Mouse (Mus musculus) liver, embryonic 14.5 days (tissue): Measurements from ENCODE around the gene Dntt. TPM values are rescaled to one million over a fixed set of nuclear protein-coding genes. Genes with fewer than 3 reads are reported as not detected.

Source experiments
- ATAC-seq: fragments of 200-750 bp; cut with Nextera tagmentation; 2 replicates; pipeline ENCODE4 v1.8.0; 2017; ENCODE audit warnings: moderate number of reproducible peaks, mild to moderate bottlenecking, moderate library complexity; ENCODE audit not compliant: insufficient read depth
- DNase-seq, 3 experiments: peaks; one replicate each; pipeline ENCODE4 v3.0.0-alpha.2; 2012 to 2013; ENCODE audit warnings: low read depth in 3 of 3, low spot score in 3 of 3
- H3K27ac ChIP-seq: fragments of 300-500 bp; sonication (generic); 2 replicates; pipeline ENCODE4 v1.5.1; 2014; ENCODE audit warnings: moderate library complexity, mild to moderate bottlenecking, control low read depth, inconsistent platforms
- H3K27me3 ChIP-seq: fragments of 300-500 bp; sonication (generic); 2 replicates; pipeline ENCODE4 v1.6.1; 2014; ENCODE audit warnings: mild to moderate bottlenecking, low read length, moderate library complexity; ENCODE audit not compliant: control insufficient read depth, insufficient read depth
- H3K36me3 ChIP-seq: fragments of 300-500 bp; sonication (generic); replicated peaks from 2 replicates; pipeline ENCODE4 v1.6.1; 2014; ENCODE audit warnings: low read depth; ENCODE audit not compliant: control insufficient read depth, insufficient read depth
- H3K4me1 ChIP-seq, 2 experiments: fragments of 200-500 bp in 1 of 2; fragments of 300-500 bp in 1 of 2; sonication (generic) in 1 of 2; replicated peaks; 2 replicates each; pipeline ENCODE4 v1.6.1; 2012 to 2014; ENCODE audit warnings: antibody characterized with exemption in 1 of 2, inconsistent platforms in 1 of 2, low read length in 1 of 2; ENCODE audit not compliant: control insufficient read depth in 2 of 2, insufficient read depth in 2 of 2
- H3K4me2 ChIP-seq: fragments of 300-500 bp; sonication (generic); 2 replicates; pipeline ENCODE4 v1.6.1; 2014; ENCODE audit warnings: low read depth, mild to moderate bottlenecking, control low read depth, moderate library complexity
- H3K4me3 ChIP-seq, 2 experiments: fragments of 200-500 bp in 1 of 2; fragments of 300-500 bp in 1 of 2; sonication (generic) in 1 of 2; 2 replicates each; pipeline ENCODE4 v1.5.1; 2012 to 2014; ENCODE audit warnings: low read depth in 2 of 2, low read length in 2 of 2, mild to moderate bottlenecking in 2 of 2, control low read depth in 1 of 2, inconsistent platforms in 1 of 2, moderate library complexity in 1 of 2; ENCODE audit not compliant: insufficient read depth in 1 of 2
- H3K9ac ChIP-seq: fragments of 300-500 bp; sonication (generic); replicated peaks from 2 replicates; pipeline ENCODE4 v1.6.1; 2014; ENCODE audit warnings: mild to moderate bottlenecking, control low read depth, moderate library complexity
- H3K9me3 ChIP-seq: fragments of 300-500 bp; sonication (generic); 2 replicates; pipeline ENCODE4 v1.6.1; 2016; ENCODE audit warnings: low read length, mixed read lengths; ENCODE audit not compliant: control insufficient read depth
- CTCF ChIP-seq: IDR thresholded peaks from 2 replicates; pipeline ENCODE4 v1.5.1; 2016; ENCODE audit warnings: antibody characterized with exemption, low read depth, control low read depth
- EP300 ChIP-seq: IDR thresholded peaks from 2 replicates; pipeline ENCODE4 v1.6.1; 2016; ENCODE audit warnings: antibody characterized with exemption, low read depth
- WGBS: fragments of 180-500 bp; shearing (Covaris S2); extraction: QIAGEN DNeasy Blood & Tissue Kit; methylation state at CpG from one replicate; pipeline ENCODE4 v1.1.7; 2014; ENCODE audit not compliant: insufficient replicate concordance; 5-methylcytosine and 5-hydroxymethylcytosine counted together
- polyA plus RNA-seq, 2 experiments: library from polyadenylated mRNA; depleted of rRNA in 1 of 2; stranded (reverse) in 1 of 2; unstranded in 1 of 2; fragments of >200 nt; fragmentation: Nextera tagmentation in 1 of 2; extraction: Ambion mirVana in 1 of 2; gene quantifications; 2 replicates each; pipeline versions ENCODE4 v1.2.1 to v1.2.3; 2012 to 2014

Gene Dntt
- polyA plus RNA-seq, 2 experiments, result 0.09 TPM; not detected in 1

DNA sequence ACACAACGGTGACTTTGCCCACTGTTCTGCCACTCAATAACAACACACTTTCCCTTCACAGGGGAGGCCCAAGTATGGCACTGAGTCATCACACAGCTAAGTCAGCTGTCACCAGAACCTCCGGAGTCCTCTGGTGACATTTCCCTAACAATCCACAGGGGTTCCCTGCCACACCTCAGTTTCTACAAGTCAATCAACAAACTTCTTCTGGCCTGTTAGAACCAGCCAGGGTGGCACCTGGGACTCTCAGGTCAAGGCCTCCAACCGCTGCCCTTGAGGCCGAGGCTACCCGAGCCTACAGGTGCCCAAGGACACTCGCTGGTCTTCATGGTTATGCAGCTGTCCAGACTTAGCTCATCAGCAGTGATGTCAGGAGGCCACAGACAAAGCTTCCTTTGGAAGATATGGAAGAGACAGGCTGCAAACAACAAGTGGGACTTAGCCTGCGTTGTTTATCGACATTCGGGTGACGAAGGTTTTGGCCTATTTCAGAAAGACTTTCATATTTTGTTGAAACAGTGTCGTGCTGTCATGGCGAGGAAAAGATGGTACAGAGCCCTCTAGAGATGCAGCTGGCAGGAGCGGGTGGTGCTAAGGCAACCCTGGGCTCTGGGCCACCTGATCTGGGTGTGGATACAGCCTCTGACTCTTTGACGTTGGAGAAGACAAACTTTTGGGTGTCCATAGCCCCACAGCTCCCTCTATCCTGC, 44.8 kb downstream of the Dntt start:
- Histone ChIP-seq H3K9me3 (no peaks in the 10 kb centered on the region), H3K27me3 (no peaks in the 10 kb centered on the region), H3K9ac (no peak overlapping the region), H3K27ac (no peak overlapping the region), H3K36me3 (no peaks in the 10 kb centered on the region), H3K4me2 (no peak overlapping the region), H3K4me1 (no peaks in the 10 kb centered on the region), H3K4me3 (no peak overlapping the region)
- ATAC-seq (no peak), DNase-seq (no peak)
- TF ChIP-seq CTCF, result no peak
- WGBS, result 63% methylated on average over 14 of the region's 14 CpGs

DNA sequence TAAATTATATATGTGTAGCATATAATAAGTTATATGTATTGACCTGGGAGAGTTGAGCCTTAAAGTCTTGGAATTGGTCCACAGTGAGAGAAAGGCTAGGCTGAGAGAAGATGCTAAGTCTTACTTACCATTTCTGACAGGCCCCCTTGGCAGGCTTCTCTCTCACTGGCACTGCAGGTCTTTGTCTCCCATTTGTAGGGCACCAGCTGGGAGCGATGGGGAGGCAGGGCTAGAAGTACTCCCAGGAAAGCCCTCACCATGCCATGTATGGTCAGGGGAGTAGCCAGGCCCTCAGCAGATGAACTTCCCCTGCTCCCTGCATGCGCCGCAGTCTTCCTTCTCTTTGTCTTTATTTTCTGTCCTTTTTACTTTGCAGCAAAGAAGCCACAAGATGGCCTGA, 47.8 kb downstream of the Dntt start, which contains the start of gene Opalin:
Opalin (minus strand) TSS at position 208 of the 400 bp plus-strand sequence.
- H3K27me3 ChIP-seq, result no peaks in the 10 kb centered on the region
- no peak for DNase-seq
- H3K36me3 ChIP-seq, result no peaks in the 10 kb centered on the region
- TF ChIP-seq EP300 (no peak), CTCF (no peak)
- no peak within 1 kb of the TSS for H3K27ac ChIP-seq
- H3K4me1 ChIP-seq, result no peaks in the 10 kb centered on the region
- no peak within 1 kb of the TSS for H3K4me2 ChIP-seq
- no peak within 1 kb of the TSS for H3K9ac ChIP-seq
- ATAC-seq, result no peak
- no peak within 1 kb of the TSS for H3K4me3 ChIP-seq
- no peaks in the 10 kb centered on the region for H3K9me3 ChIP-seq
- 65% methylated on average over 3 of the region's 3 CpGs for WGBS

DNA sequence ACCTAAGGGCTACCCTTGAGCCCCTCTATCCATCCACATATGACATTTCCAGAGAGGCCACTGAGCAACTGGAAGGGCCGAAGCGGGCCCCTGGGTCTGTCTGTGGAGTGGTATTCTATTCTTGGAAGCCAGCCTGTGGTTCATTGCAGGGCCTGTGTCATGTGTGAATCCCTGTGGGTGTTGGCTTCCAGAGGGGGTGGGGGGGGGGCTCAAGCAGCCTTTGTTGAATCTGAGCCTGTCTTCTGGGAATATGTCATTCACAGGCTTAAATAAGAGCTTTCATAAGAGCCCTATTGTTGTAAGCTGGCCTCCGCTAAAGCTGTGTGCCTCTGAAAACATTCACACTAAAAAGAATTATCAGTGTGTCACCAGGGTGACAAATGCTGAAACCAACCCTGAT, 52.5 kb downstream of the Dntt start:
- H3K27me3 ChIP-seq, result no peaks in the 10 kb centered on the region
- no peak overlapping the region for H3K9ac ChIP-seq
- H3K4me3 ChIP-seq, result no peak overlapping the region
- H3K27ac ChIP-seq, result no peak overlapping the region
- no peak overlapping the region for H3K4me2 ChIP-seq
- no peaks in the 10 kb centered on the region for H3K4me1 ChIP-seq
- TF ChIP-seq CTCF, result no peak
- TF ChIP-seq EP300, result no peak
- WGBS, result 56% methylated on average over 3 of the region's 3 CpGs
- ATAC-seq (no peak), DNase-seq (no peak)
- H3K9me3 ChIP-seq, result no peaks in the 10 kb centered on the region
- no peaks in the 10 kb centered on the region for H3K36me3 ChIP-seq

DNA sequence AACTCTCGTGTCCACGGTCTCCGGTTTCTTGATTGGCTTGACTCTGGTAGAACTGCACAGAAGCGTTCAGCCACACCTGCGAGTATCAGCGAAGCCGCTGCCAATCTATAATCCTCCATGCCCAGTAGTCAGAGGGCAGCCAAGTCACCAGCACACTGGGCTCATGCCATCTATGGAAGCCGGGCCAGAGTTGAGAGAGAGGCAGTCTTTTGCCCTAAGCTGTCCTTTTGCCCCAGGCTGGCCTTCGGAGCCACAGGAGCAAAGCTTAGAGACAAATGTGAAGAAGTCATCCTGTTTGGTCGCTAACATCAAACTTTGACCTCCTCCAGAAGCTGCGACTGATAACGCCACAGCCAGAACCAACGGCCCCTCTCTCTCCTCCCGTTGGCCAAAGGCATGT, 54.6 kb downstream of the Dntt start:
- no peak for ATAC-seq
- no peaks in the 10 kb centered on the region for H3K4me1 ChIP-seq
- H3K27ac ChIP-seq, result no peak overlapping the region
- H3K9me3 ChIP-seq, result no peaks in the 10 kb centered on the region
- H3K27me3 ChIP-seq, result peaks cover 2% of the 10 kb centered on the region; the same call in 1 of the 2 replicates
- WGBS, result 65% methylated on average over 14 of the region's 14 CpGs
- no peak overlapping the region for H3K4me2 ChIP-seq
- H3K36me3 ChIP-seq, result no peaks in the 10 kb centered on the region
- no peak overlapping the region for H3K4me3 ChIP-seq
- H3K9ac ChIP-seq, result no peak overlapping the region
- TF ChIP-seq EP300 (no peak), CTCF (no peak)
- no peak for DNase-seq

DNA sequence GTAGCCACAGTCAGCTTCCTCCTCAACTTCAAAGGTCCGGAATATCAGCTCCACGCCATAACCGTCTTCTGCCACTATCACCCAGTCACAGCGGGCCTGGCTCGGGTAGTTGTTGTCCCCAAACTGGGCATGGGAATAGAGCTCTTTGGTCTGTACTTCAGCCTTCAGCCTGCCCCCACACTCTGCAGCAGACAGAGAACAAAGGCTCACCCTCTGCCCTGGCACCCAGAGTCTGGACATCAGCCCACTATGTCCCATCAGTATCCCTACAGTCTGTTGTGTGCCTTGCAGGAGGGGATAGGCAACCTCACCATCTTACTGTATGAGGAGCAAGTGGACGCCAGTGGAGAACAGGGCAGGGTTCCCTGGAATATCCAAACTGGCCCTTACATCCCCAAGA, 57.2 kb downstream of the Dntt start:
- no peaks in the 10 kb centered on the region for H3K4me1 ChIP-seq
- no peaks in the 10 kb centered on the region for H3K36me3 ChIP-seq
- no peak overlapping the region for H3K27ac ChIP-seq
- no peak overlapping the region for H3K4me2 ChIP-seq
- TF ChIP-seq CTCF (no peak), EP300 (no peak)
- H3K4me3 ChIP-seq, result no peak overlapping the region
- ATAC-seq (no peak), DNase-seq (no peak)
- H3K9me3 ChIP-seq, result no peaks in the 10 kb centered on the region
- H3K9ac ChIP-seq, result no peak overlapping the region
- WGBS, result 63% methylated on average over 6 of the region's 6 CpGs
- peaks cover 6% of the 10 kb centered on the region; the same call in 1 of the 2 replicates for H3K27me3 ChIP-seq
